Mouse (Mus musculus) heart, embryonic 11.5 days (tissue): ENCODE data around the gene Mum1. TPM values are rescaled to one million over a fixed set of nuclear protein-coding genes. Genes with fewer than 3 reads are reported as not detected.

ENCODE experiments used
- ATAC-seq: fragments of 200-750 bp; cut with Nextera tagmentation; replicated peaks from 2 replicates; pipeline ENCODE4 v1.8.0; 2017; ENCODE audit warnings: moderate library complexity; ENCODE audit not compliant: insufficient number of reproducible peaks, low FRiP score, low TSS enrichment
- H3K27ac ChIP-seq: fragments of 300-500 bp; sonication (generic); 2 replicates; pipeline ENCODE4 v1.5.1; 2014; ENCODE audit warnings: mild to moderate bottlenecking, low read depth, low read length
- H3K27me3 ChIP-seq: fragments of 300-500 bp; sonication (generic); 2 replicates; pipeline ENCODE4 v1.6.1; 2014; ENCODE audit warnings: mild to moderate bottlenecking, low read length, mixed read lengths; ENCODE audit not compliant: control insufficient read depth, insufficient read depth
- H3K36me3 ChIP-seq: fragments of 300-500 bp; sonication (generic); 2 replicates; pipeline ENCODE4 v1.6.1; 2014; ENCODE audit warnings: mild to moderate bottlenecking, low read length, moderate library complexity, mixed read lengths; ENCODE audit not compliant: control insufficient read depth, insufficient read depth
- H3K4me1 ChIP-seq: fragments of 300-500 bp; sonication (generic); 2 replicates; pipeline ENCODE4 v1.6.1; 2014; ENCODE audit warnings: low read length; ENCODE audit not compliant: control insufficient read depth, insufficient read depth
- H3K4me2 ChIP-seq: fragments of 300-500 bp; sonication (generic); 2 replicates; pipeline ENCODE4 v1.6.1; 2014; ENCODE audit warnings: mild to moderate bottlenecking, moderate library complexity
- H3K4me3 ChIP-seq: fragments of 300-500 bp; sonication (generic); 2 replicates; pipeline ENCODE4 v1.5.1; 2014; ENCODE audit warnings: low read depth, low read length
- H3K9ac ChIP-seq: fragments of 300-500 bp; sonication (generic); 2 replicates; pipeline ENCODE4 v1.6.1; 2014; ENCODE audit warnings: mild to moderate bottlenecking, low read depth, low read length, moderate library complexity
- H3K9me3 ChIP-seq: fragments of 300-500 bp; sonication (generic); replicated peaks from 2 replicates; pipeline ENCODE4 v1.6.1; 2016; ENCODE audit warnings: low read length; ENCODE audit not compliant: control insufficient read depth
- WGBS: fragments of 180-500 bp; shearing (Covaris S2); extraction: QIAGEN DNeasy Blood & Tissue Kit; methylation state at CpG from one replicate; pipeline ENCODE4 v1.1.7; 2014; ENCODE audit not compliant: insufficient replicate concordance; 5-methylcytosine and 5-hydroxymethylcytosine counted together
- polyA plus RNA-seq: library from polyadenylated mRNA; unstranded; fragments of >200 nt; fragmentation: Nextera tagmentation; extraction: Ambion mirVana; gene quantifications from 2 replicates; pipeline ENCODE4 v1.2.1, GENCODE M21; 2014

Gene Mum1
- polyA plus RNA-seq, 1 experiment from 2014 or later = 34.6 TPM

GRCm38 (mm10) chr10:80262776-80263365, 36.6 kb downstream of the Mum1 start:
- Histone ChIP-seq H3K27ac (no peak overlapping the region), H3K4me1 (peaks cover 44% of the 10 kb centered on the region), H3K4me2 (no peak overlapping the region), H3K9me3 (no peaks in the 10 kb centered on the region), H3K4me3 (no peak overlapping the region), H3K27me3 (no peaks in the 10 kb centered on the region), H3K36me3 (peaks cover 13% of the 10 kb centered on the region), H3K9ac (no peak overlapping the region)
- ATAC-seq = no peak
- WGBS = 90% methylated on average over 10 of the region's 10 CpGs

DNA sequence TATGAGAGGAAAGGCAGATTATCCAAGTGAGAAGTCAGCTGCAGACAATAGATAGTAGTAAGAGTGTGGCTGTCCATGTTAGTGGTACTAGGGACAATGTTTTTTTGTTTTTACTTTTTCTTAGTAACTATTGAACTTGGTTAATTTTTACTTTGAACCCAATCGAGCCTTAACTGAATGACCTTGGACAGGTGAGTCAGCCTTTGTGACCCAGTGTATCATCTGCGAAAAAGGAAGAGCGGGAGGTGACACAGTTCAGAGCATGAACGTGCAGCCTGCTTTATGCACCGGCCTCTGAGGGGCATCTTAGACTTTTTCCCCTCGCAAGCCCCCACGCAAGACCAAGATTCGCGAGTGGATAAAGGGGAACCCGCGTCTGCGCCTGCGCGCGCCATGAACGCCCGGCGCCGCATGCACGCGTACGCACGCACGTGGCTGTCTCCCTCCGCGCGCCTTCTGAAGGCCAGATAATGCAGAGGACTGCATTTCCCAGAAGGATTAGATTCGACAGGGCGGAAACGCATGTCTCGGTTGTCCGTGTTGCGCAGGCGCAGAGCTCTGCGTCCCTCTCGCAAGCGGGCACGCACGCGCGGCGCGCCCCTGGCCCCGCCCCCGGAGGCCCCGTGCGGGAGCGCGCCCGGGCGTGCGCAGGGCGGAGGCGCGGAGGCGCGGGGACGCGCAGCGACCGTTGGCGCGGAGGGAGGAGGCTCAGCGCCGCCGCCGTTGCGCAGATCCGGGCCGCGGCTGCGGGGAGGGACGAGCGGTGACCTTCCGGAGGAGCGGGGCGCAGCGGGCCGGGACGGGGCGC, 38.3 kb downstream of the Mum1 start:
- Histone ChIP-seq H3K4me3 (peak overlapping the region; percentile 72), H3K9me3 (no peaks in the 10 kb centered on the region), H3K4me2 (peak overlapping the region; percentile 86), H3K4me1 (peaks cover 43% of the 10 kb centered on the region), H3K36me3 (peaks cover 6% of the 10 kb centered on the region; the same call in 1 of the 2 replicates), H3K9ac (peak overlapping the region; percentile 93), H3K27ac (peak overlapping the region; percentile 79), H3K27me3 (no peaks in the 10 kb centered on the region)
- WGBS = 2% methylated on average over 67 of the region's 81 CpGs
- ATAC-seq = peak; percentile 41

DNA sequence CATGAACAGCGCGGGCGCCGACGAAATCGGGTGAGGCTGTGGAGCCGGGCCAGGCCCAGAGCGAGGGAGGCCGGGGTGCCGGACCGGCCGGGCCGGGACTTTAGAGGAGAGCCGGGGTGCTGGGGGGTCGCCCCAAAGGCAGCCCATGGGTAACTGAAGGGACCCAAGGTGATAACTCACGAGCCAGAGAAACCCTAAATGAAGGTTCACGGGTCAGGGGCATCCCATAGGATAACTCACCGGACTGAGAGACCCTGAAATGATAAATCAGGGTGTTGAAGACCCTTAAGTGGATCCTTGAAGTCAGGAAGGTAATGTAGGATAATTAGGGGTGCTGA, 38.9 kb downstream of the Mum1 start:
- WGBS = under 1% methylated on average over 18 of the region's 18 CpGs
- peaks cover 41% of the 10 kb centered on the region for H3K4me1 ChIP-seq
- H3K27ac ChIP-seq = peak overlapping the region; percentile 79
- no peaks in the 10 kb centered on the region for H3K9me3 ChIP-seq
- peak overlapping the region; percentile 86 for H3K4me2 ChIP-seq
- peak overlapping the region; percentile 93 for H3K9ac ChIP-seq
- peak overlapping the region; percentile 72 for H3K4me3 ChIP-seq
- peaks cover 6% of the 10 kb centered on the region; the same call in 1 of the 2 replicates for H3K36me3 ChIP-seq
- ATAC-seq = no peak
- no peaks in the 10 kb centered on the region for H3K27me3 ChIP-seq

GRCm38 (mm10) chr10:80270099-80270498, 43.9 kb downstream of the Mum1 start:
- Histone ChIP-seq H3K4me3 (no peak overlapping the region), H3K9me3 (no peaks in the 10 kb centered on the region), H3K9ac (peak overlapping the region; percentile 23; the same call in 1 of the 2 replicates), H3K4me1 (peaks cover 49% of the 10 kb centered on the region), H3K27me3 (no peaks in the 10 kb centered on the region), H3K27ac (no peak overlapping the region), H3K36me3 (peaks cover 17% of the 10 kb centered on the region), H3K4me2 (0 out of 2 replicates have a peak overlapping the region, but pooled peaks have one; percentile 14)
- no peak for ATAC-seq
- 73% methylated on average over 2 of the region's 2 CpGs for WGBS

DNA sequence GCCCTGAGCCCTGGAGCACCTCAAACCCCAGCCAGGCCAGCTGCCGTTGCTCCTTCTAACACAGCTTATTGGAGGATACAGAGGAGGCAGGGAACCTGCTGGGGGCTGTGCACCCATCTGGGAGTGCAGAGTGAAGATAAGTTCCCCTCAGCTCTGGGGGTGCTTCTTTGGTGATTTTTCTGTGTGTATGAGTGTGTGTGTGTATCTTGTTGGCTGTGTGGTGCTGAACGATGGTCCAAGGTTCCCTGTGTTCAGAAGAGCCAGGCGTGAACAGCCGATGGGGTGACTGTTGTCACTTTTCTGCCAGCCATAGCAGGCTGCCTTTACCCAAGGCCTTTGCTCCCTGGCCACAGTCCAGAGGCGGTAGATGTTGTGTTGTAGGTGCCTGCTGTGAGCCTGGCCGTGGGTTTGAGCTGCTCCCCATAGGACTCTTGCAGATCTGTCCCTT, 44.5 kb downstream of the Mum1 start:
- no peak for ATAC-seq
- peaks cover 46% of the 10 kb centered on the region for H3K4me1 ChIP-seq

GRCm38 (mm10) chr10:80271186-80271843, 45.1 kb downstream of the Mum1 start:
- no peak overlapping the region for H3K9ac ChIP-seq
- no peak overlapping the region for H3K27ac ChIP-seq
- no peak for ATAC-seq
- no peak overlapping the region for H3K4me3 ChIP-seq
- H3K4me2 ChIP-seq = peak overlapping the region; percentile 12; the same call in 1 of the 2 replicates
- peaks cover 20% of the 10 kb centered on the region for H3K36me3 ChIP-seq
- peaks cover 41% of the 10 kb centered on the region for H3K4me1 ChIP-seq
- no peaks in the 10 kb centered on the region for H3K9me3 ChIP-seq
- 80% methylated on average over 5 of the region's 5 CpGs for WGBS
- no peaks in the 10 kb centered on the region for H3K27me3 ChIP-seq

More for the DNA sequence above, 44.5 kb downstream of the Mum1 start:
- Histone ChIP-seq H3K36me3 (peaks cover 20% of the 10 kb centered on the region), H3K4me3 (no peak overlapping the region), H3K27ac (no peak overlapping the region), H3K9ac (0 out of 2 replicates have a peak overlapping the region, but pooled peaks have one; percentile 23), H3K27me3 (no peaks in the 10 kb centered on the region), H3K9me3 (no peaks in the 10 kb centered on the region), H3K4me2 (0 out of 2 replicates have a peak overlapping the region, but pooled peaks have one; percentile 12)
- WGBS = 74% methylated on average over 6 of the region's 6 CpGs

DNA sequence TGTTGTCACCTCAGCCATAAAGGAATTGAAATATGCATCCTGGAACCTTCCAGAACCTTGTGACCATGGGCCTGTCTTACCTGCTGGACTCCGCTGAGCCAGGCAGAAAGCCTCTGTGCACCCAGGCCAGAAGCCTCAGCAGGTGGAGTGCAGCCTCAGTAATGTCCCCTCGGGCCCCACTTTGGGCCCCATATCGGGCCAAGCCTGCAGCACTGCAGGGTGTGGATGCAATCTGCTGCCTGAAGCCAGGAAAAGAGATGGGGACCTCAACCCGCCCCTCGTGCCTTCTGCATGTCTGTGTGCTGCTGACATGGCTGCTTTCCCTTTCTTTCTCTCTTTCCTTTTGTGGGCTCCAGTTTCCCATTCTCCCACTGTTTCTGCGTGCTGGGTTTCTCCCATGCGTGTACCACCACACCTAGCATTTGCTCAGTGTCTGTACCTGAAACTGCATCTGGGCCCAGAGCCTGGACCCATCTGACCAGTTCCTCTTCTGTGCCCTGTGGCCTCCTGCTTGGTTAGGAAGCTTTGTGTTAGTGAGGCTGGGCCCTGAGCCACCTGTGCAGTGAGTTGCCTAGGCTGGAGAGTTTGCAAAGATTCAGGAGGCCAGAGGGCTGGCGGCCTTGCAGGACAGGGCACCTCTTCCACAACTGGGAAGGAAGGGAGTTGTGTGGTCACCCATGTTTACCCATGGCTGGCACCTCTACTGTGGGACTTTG, 45.8 kb downstream of the Mum1 start:
- no peak overlapping the region for H3K9ac ChIP-seq
- ATAC-seq = no peak
- 86% methylated on average over 8 of the region's 8 CpGs for WGBS
- H3K27ac ChIP-seq = no peak overlapping the region
- no peaks in the 10 kb centered on the region for H3K9me3 ChIP-seq
- H3K4me2 ChIP-seq = no peak overlapping the region; the same call in 1 of the 2 replicates
- no peak overlapping the region for H3K4me3 ChIP-seq
- H3K27me3 ChIP-seq = no peaks in the 10 kb centered on the region
- H3K36me3 ChIP-seq = peaks cover 21% of the 10 kb centered on the region
- peaks cover 34% of the 10 kb centered on the region for H3K4me1 ChIP-seq

DNA sequence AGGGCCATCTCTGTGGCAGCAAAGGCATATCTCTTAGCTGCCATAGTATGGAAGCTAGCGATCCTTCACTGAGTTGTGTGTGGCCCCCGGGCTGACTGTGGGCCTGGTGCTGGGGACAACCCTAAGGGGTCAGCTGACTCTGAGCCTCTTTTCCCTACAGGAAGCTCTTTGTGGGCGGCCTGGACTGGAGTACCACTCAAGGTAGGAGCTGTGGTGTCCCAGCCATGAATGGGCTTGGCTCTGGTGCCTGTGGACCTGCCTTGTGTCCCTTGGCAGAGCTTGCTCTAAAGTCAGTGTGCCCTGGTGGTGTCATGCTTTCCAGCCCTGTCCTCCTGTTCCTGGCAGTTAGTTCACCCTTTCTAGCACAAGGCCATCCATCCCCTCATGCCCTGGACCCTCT, 47.6 kb downstream of the Mum1 start:
- WGBS = 81% methylated on average over 3 of the region's 3 CpGs
- no peak overlapping the region for H3K4me2 ChIP-seq
- H3K4me3 ChIP-seq = no peak overlapping the region
- no peaks in the 10 kb centered on the region for H3K9me3 ChIP-seq
- ATAC-seq = no peak
- H3K9ac ChIP-seq = 0 out of 2 replicates have a peak overlapping the region, but pooled peaks have one; percentile 10
- H3K36me3 ChIP-seq = peaks cover 33% of the 10 kb centered on the region
- no peak overlapping the region for H3K27ac ChIP-seq
- H3K27me3 ChIP-seq = no peaks in the 10 kb centered on the region
- H3K4me1 ChIP-seq = peaks cover 23% of the 10 kb centered on the region
